Mouse (Mus musculus): Measurements from ENCODE around the gene Slc22a1. TPM values are rescaled to one million over a fixed set of nuclear protein-coding genes. Genes with fewer than 3 reads are reported as not detected.

Slc22a1 gene
- polyA plus RNA-seq, 1 experiment from 2014 or later = 21.0 TPM

DNA sequence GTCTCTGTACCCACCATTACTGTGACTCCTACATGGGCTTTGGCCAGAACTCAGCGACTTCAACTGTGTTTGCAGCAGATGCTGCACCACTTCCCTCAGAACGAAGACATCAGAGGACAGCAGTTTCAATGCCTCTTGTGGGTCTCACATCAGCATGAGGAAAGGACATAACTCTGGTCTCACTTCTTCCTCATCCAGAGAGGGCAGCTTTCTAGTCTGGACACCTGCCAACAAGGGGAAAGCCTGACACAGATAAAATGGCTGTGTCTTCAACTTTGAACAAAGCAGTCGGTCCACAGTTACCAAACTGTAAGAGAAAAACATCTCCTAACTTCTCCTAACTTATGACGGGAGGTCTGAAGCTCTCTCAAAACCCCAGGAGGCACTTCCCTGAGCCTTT is 34.5 kb downstream of the Slc22a1 start:
- Histone ChIP-seq H3K4me2 (replicated peaks; ENCODE audit: low read depth, low read length) (no peak overlapping the region), H3K9me3 (ENCODE audit: low read length) (0 out of 2 replicates have a peak, but pooled peaks cover 3% of the 10 kb centered on the region), H3K4me3 (ENCODE audit: low read length) (no peak overlapping the region), H3K4me1 (ENCODE audit: insufficient read depth, low read length) (no peaks in the 10 kb centered on the region), H3K36me3 (ENCODE audit: insufficient read depth, low read length) (no peaks in the 10 kb centered on the region), H3K9ac (replicated peaks; ENCODE audit: low read length) (no peak overlapping the region), H3K27ac (ENCODE audit: low read length) (no peak overlapping the region), H3K27me3 (ENCODE audit: insufficient read depth, low read length) (no peaks in the 10 kb centered on the region)
- 70% methylated on average over 4 of the region's 4 CpGs for WGBS
- ATAC-seq (ENCODE audit: low FRiP score, low TSS enrichment) = no peak

DNA sequence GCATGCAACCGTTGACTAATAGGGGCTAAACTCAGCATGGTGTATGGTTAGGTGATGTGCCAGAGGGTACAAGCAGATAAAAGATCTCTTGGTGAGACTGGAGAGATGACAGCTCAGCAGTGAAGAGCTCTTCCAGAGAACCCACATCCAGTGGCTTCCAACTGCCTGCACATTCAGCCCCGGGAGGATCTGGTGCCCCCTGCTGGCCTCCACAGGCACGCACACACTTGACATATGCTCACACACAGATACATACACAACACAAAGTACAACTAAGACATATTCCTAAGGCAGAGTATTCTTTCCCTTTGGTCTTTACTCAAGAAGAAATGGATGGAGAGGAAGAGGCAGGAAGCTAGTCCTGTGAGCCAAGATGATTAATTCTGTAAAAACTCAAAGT is 36.0 kb downstream of the Slc22a1 start:
- H3K9me3 ChIP-seq (ENCODE audit: low read length) = 0 out of 2 replicates have a peak, but pooled peaks cover 3% of the 10 kb centered on the region
- peaks cover 5% of the 10 kb centered on the region for H3K4me1 ChIP-seq (ENCODE audit: insufficient read depth, low read length)
- no peak overlapping the region for H3K27ac ChIP-seq (ENCODE audit: low read length)
- no peak for ATAC-seq (ENCODE audit: low FRiP score, low TSS enrichment)
- H3K4me3 ChIP-seq (ENCODE audit: low read length) = no peak overlapping the region
- WGBS = 92% methylated on average over 3 of the region's 3 CpGs
- H3K27me3 ChIP-seq (ENCODE audit: insufficient read depth, low read length) = no peaks in the 10 kb centered on the region
- no peak overlapping the region for H3K4me2 ChIP-seq (replicated peaks; ENCODE audit: low read depth, low read length)
- no peaks in the 10 kb centered on the region for H3K36me3 ChIP-seq (ENCODE audit: insufficient read depth, low read length)
- no peak overlapping the region for H3K9ac ChIP-seq (replicated peaks; ENCODE audit: low read length)

DNA sequence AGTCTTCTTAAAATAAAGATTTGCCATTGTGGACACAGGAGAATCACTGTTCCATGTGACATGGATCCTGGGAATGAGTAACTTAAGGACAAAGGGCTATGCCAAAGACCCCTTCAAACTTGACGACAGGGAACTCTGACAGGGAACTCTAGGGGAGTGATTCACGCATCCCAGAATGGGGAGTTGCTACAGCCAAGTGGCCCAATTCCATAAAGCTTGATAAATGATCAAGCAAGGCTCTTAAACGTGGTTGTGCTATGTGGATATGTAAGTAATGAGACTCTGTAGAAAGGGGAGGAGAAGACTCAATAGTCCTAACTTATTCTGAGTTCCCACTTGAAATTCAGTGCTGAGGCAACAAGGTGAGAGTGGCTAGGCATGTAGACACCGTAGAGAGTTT is 40.8 kb downstream of the Slc22a1 start:
- H3K4me1 ChIP-seq (ENCODE audit: insufficient read depth, low read length) = peaks cover 13% of the 10 kb centered on the region
- H3K36me3 ChIP-seq (ENCODE audit: insufficient read depth, low read length) = no peaks in the 10 kb centered on the region
- ATAC-seq (ENCODE audit: low FRiP score, low TSS enrichment) = no peak
- H3K27me3 ChIP-seq (ENCODE audit: insufficient read depth, low read length) = no peaks in the 10 kb centered on the region
- H3K9ac ChIP-seq (replicated peaks; ENCODE audit: low read length) = no peak overlapping the region
- no peak overlapping the region for H3K4me2 ChIP-seq (replicated peaks; ENCODE audit: low read depth, low read length)
- no peak overlapping the region for H3K27ac ChIP-seq (ENCODE audit: low read length)
- H3K9me3 ChIP-seq (ENCODE audit: low read length) = 0 out of 2 replicates have a peak, but pooled peaks cover 3% of the 10 kb centered on the region
- H3K4me3 ChIP-seq (ENCODE audit: low read length) = no peak overlapping the region
- 29% methylated on average over 4 of the region's 4 CpGs for WGBS

GRCm38 (mm10) chr17:12631771-12632600 is 43.6 kb downstream of the Slc22a1 start:
- Histone ChIP-seq H3K36me3 (ENCODE audit: insufficient read depth, low read length) (no peaks in the 10 kb centered on the region), H3K4me1 (ENCODE audit: insufficient read depth, low read length) (peaks cover 13% of the 10 kb centered on the region), H3K4me3 (ENCODE audit: low read length) (no peak overlapping the region), H3K4me2 (replicated peaks; ENCODE audit: low read depth, low read length) (no peak overlapping the region), H3K27me3 (ENCODE audit: insufficient read depth, low read length) (no peaks in the 10 kb centered on the region), H3K9me3 (ENCODE audit: low read length) (no peaks in the 10 kb centered on the region), H3K27ac (ENCODE audit: low read length) (peak overlapping the region; percentile 57), H3K9ac (replicated peaks; ENCODE audit: low read length) (no peak overlapping the region)
- ATAC-seq (ENCODE audit: low FRiP score, low TSS enrichment) = peak; percentile 93
- 31% methylated on average over 7 of the region's 7 CpGs for WGBS

DNA sequence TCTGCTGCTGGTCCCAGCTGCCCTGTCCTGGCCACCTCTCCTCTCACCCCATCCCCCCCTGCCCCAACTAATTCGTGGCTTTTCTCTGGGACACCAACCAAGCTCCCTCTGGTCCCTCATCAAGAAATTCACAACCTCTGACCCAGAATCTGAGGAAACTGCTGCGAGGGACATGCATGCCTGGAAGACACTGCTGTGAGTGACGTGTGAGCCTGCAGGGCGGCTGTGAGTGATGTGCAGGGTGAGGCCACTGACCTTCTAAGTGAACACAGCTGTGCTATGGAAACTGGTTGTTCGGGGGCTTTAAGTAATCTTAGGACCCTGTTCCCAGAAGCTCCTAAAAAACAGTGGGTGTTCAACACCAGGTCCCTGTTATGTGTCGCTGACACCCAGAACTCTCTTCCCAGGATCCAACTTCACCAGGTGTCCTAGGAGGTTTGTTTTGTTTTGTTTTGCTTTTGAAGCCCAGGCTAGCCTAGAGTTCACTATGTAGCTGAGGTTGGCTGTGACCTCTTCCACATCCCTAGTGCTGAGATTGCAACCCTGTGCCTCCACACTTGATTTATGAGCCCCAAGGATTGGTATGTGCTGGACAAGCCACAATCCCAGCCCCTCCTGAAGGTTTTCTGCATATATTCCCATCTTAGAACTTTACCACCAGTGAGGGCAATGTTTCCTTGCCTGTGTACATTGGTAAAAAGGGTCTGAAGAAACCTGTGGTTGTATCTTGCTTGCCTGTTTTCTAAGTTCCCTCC is 44.5 kb downstream of the Slc22a1 start:
- no peaks in the 10 kb centered on the region for H3K27me3 ChIP-seq (ENCODE audit: insufficient read depth, low read length)
- peak overlapping the region; percentile 57 for H3K27ac ChIP-seq (ENCODE audit: low read length)
- ATAC-seq (ENCODE audit: low FRiP score, low TSS enrichment) = peak; percentile 50; the same call in 1 of the 2 replicates
- H3K4me3 ChIP-seq (ENCODE audit: low read length) = no peak overlapping the region
- WGBS = 32% methylated on average over 6 of the region's 6 CpGs
- H3K4me1 ChIP-seq (ENCODE audit: insufficient read depth, low read length) = peaks cover 13% of the 10 kb centered on the region
- peaks cover under 1% of the 10 kb centered on the region; the same call in 1 of the 2 replicates for H3K9me3 ChIP-seq (ENCODE audit: low read length)
- H3K9ac ChIP-seq (replicated peaks; ENCODE audit: low read length) = no peak overlapping the region
- H3K4me2 ChIP-seq (replicated peaks; ENCODE audit: low read depth, low read length) = no peak overlapping the region
- H3K36me3 ChIP-seq (ENCODE audit: insufficient read depth, low read length) = no peaks in the 10 kb centered on the region

DNA sequence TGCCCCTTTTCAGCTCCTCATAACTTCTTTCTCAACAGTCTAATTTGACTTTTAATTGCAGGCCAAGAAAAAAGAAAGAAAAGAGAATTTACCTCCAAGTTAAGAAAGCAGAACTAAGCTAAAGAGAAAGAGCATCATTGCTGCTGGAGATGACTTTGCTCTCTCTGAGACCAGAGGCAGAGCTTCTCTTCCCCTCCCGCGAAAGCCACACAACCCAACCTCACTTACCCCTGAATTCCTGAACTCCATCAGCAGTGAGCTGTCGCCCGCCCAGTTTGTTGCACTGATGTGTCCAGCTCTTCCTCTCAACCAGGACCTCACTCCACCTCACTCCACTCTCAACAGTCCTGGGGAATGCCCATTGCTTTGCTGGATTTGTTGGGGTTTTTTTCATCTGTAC is 47.6 kb downstream of the Slc22a1 start:
- WGBS = 86% methylated on average over 4 of the region's 4 CpGs
- H3K4me2 ChIP-seq (replicated peaks; ENCODE audit: low read depth, low read length) = no peak overlapping the region
- H3K4me1 ChIP-seq (ENCODE audit: insufficient read depth, low read length) = peaks cover 8% of the 10 kb centered on the region; the same call in 1 of the 2 replicates
- H3K9ac ChIP-seq (replicated peaks; ENCODE audit: low read length) = no peak overlapping the region
- no peak overlapping the region for H3K4me3 ChIP-seq (ENCODE audit: low read length)
- H3K27ac ChIP-seq (ENCODE audit: low read length) = no peak overlapping the region
- no peak for ATAC-seq (ENCODE audit: low FRiP score, low TSS enrichment)
- H3K27me3 ChIP-seq (ENCODE audit: insufficient read depth, low read length) = no peaks in the 10 kb centered on the region
- H3K36me3 ChIP-seq (ENCODE audit: insufficient read depth, low read length) = no peaks in the 10 kb centered on the region
- peaks cover 13% of the 10 kb centered on the region for H3K9me3 ChIP-seq (ENCODE audit: low read length)

DNA sequence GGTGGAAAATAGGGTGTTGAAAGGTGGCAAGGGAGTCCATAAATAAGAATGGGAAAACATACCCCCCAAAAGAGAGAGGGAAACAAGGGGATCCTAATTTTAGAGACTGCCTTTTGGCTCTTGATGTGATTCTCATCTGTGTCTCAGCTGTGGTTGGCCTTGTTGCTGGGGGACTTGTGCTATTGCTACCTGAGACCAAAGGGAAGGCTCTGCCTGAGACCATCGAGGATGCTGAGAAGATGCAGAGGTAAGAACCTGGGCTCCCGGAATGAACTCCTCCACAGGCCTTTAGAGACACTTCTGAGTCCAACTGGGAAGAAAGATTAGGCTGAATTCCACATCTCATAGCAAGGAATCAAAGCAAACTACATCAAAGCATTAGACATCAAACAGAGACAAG is 56.0 kb downstream of the Slc22a1 start:
- H3K4me3 ChIP-seq (ENCODE audit: low read length) = no peak overlapping the region
- no peak overlapping the region for H3K27ac ChIP-seq (ENCODE audit: low read length)
- no peaks in the 10 kb centered on the region for H3K4me1 ChIP-seq (ENCODE audit: insufficient read depth, low read length)
- 87% methylated on average over 2 of the region's 2 CpGs for WGBS
- H3K9ac ChIP-seq (replicated peaks; ENCODE audit: low read length) = no peak overlapping the region
- no peaks in the 10 kb centered on the region for H3K9me3 ChIP-seq (ENCODE audit: low read length)
- no peak overlapping the region for H3K4me2 ChIP-seq (replicated peaks; ENCODE audit: low read depth, low read length)
- no peaks in the 10 kb centered on the region for H3K36me3 ChIP-seq (ENCODE audit: insufficient read depth, low read length)
- no peak for ATAC-seq (ENCODE audit: low FRiP score, low TSS enrichment)
- no peaks in the 10 kb centered on the region for H3K27me3 ChIP-seq (ENCODE audit: insufficient read depth, low read length)

DNA sequence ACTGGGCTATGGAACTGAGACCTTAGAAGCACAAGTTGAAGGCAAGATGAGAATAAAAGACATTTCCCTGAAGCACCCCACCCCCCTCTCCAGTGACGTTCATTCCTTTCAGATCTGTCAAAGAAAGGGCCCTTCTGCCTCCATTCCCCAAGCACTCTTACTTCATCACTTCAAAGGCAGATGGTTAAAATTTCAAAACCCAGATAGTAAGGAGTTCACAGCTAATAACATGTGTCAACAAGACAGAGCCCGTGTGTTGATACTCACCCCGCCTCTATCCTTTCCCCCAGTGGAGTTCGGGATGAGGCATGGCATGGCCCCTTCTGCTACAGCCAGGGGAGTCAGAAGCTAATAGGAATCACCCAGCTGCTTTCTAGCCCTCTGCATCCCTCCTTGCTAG is 60.2 kb downstream of the Slc22a1 start:
- H3K36me3 ChIP-seq (ENCODE audit: insufficient read depth, low read length) = no peaks in the 10 kb centered on the region
- H3K9ac ChIP-seq (replicated peaks; ENCODE audit: low read length) = no peak overlapping the region
- no peak for ATAC-seq (ENCODE audit: low FRiP score, low TSS enrichment)
- no peak overlapping the region for H3K27ac ChIP-seq (ENCODE audit: low read length)
- H3K4me1 ChIP-seq (ENCODE audit: insufficient read depth, low read length) = no peaks in the 10 kb centered on the region
- H3K9me3 ChIP-seq (ENCODE audit: low read length) = no peaks in the 10 kb centered on the region
- no peaks in the 10 kb centered on the region for H3K27me3 ChIP-seq (ENCODE audit: insufficient read depth, low read length)
- H3K4me3 ChIP-seq (ENCODE audit: low read length) = no peak overlapping the region
- no peak overlapping the region for H3K4me2 ChIP-seq (replicated peaks; ENCODE audit: low read depth, low read length)
- WGBS = 61% methylated on average over 4 of the region's 4 CpGs

DNA sequence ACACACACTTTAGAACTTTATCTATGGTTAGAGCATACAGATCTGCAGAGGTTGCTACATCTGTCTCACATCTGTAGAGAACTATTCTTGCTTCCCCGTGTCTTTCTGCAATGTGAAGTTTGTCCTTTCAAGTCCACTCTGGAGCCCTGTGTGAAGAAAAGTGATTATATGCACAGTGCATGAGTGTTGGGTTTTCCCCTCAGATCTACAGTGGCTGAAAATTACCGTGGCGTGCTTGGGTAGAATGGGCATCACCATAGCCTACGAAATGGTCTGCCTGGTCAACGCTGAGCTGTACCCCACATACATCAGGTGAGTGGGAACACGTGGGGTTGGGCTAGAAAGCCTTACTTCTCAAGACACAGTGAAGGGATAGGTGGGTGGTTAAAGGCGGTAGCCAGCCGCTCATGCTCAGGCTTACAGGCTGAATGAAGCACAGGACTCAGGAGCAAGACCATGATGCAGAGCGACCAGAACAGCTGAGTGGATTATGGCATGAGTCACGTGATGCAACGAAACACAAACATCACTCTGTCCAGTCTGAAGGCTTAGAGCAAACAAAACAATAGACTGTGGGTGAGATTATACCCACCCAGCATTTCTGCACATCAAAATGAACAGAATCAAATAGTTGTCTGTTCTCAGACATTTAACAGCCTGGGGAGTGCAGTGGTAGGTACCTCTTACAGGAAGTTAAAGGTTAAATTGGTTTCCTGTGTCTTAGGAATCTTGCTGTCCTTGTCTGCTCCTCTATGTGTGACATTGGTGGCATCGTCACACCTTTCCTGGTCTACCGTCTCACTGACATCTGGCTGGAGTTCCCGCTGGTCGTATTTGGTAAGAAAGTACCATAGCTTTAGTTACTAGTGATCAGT is 60.9 kb downstream of the Slc22a1 start:
- H3K4me3 ChIP-seq (ENCODE audit: low read length) = no peak overlapping the region
- ATAC-seq (ENCODE audit: low FRiP score, low TSS enrichment) = no peak
- H3K36me3 ChIP-seq (ENCODE audit: insufficient read depth, low read length) = no peaks in the 10 kb centered on the region
- no peaks in the 10 kb centered on the region for H3K9me3 ChIP-seq (ENCODE audit: low read length)
- H3K27ac ChIP-seq (ENCODE audit: low read length) = no peak overlapping the region
- no peak overlapping the region for H3K9ac ChIP-seq (replicated peaks; ENCODE audit: low read length)
- no peaks in the 10 kb centered on the region for H3K4me1 ChIP-seq (ENCODE audit: insufficient read depth, low read length)
- no peak overlapping the region for H3K4me2 ChIP-seq (replicated peaks; ENCODE audit: low read depth, low read length)
- 83% methylated on average over 15 of the region's 15 CpGs for WGBS
- H3K27me3 ChIP-seq (ENCODE audit: insufficient read depth, low read length) = no peaks in the 10 kb centered on the region

All from kidney, embryonic 16.5 days (tissue).